Mouse (Mus musculus) limb, embryonic 13.5 days (tissue): ENCODE data around the gene Prpf8. TPM values are rescaled to one million over a fixed set of nuclear protein-coding genes. Genes with fewer than 3 reads are reported as not detected.

Source experiments
- ATAC-seq: fragments of 200-750 bp; cut with Nextera tagmentation; 2 replicates; pipeline ENCODE4 v1.8.0; 2017; ENCODE audit warnings: low read depth, moderate number of reproducible peaks, moderate TSS enrichment; ENCODE audit not compliant: low FRiP score
- H3K27ac ChIP-seq: fragments of 300-500 bp; sonication (generic); 2 replicates; pipeline ENCODE4 v1.5.1; 2015; ENCODE audit warnings: inconsistent platforms, mild to moderate bottlenecking, moderate library complexity
- H3K27me3 ChIP-seq: fragments of 300-500 bp; sonication (generic); 2 replicates; pipeline ENCODE4 v1.6.1; 2015; ENCODE audit warnings: mild to moderate bottlenecking, inconsistent platforms
- H3K36me3 ChIP-seq: fragments of 300-500 bp; sonication (generic); 2 replicates; pipeline ENCODE4 v1.6.1; 2015; ENCODE audit warnings: inconsistent platforms, mild to moderate bottlenecking, moderate library complexity
- H3K4me1 ChIP-seq: fragments of 300-500 bp; sonication (generic); 2 replicates; pipeline ENCODE4 v1.6.1; 2015; ENCODE audit warnings: inconsistent platforms
- H3K4me2 ChIP-seq: fragments of 300-500 bp; sonication (generic); replicated peaks from 2 replicates; pipeline ENCODE4 v1.6.1; 2015; ENCODE audit warnings: inconsistent platforms, mild to moderate bottlenecking, moderate library complexity
- H3K4me3 ChIP-seq: fragments of 300-500 bp; sonication (generic); 2 replicates; pipeline ENCODE4 v1.5.1; 2015; ENCODE audit warnings: moderate library complexity, mild to moderate bottlenecking, inconsistent platforms
- H3K9ac ChIP-seq: fragments of 300-500 bp; sonication (generic); 2 replicates; pipeline ENCODE4 v1.6.1; 2015; ENCODE audit warnings: mild to moderate bottlenecking, inconsistent platforms
- H3K9me3 ChIP-seq: fragments of 300-500 bp; sonication (generic); 2 replicates; pipeline ENCODE4 v1.6.1; 2016; ENCODE audit warnings: inconsistent platforms
- WGBS: fragments of 180-500 bp; shearing (Covaris S2); methylation state at CpG from one replicate; pipeline ENCODE4 v1.1.7; 2015; 5-methylcytosine and 5-hydroxymethylcytosine counted together
- polyA plus RNA-seq: library from polyadenylated mRNA; unstranded; fragments of >200 nt; fragmentation: Nextera tagmentation; extraction: Ambion mirVana; gene quantifications from 2 replicates; pipeline ENCODE4 v1.2.1, GENCODE M21; 2015

Gene Prpf8
- polyA plus RNA-seq, 1 experiment from 2014 or later = 63.0 TPM

GRCm38 (mm10) chr11:75509741-75510626 is 23.4 kb downstream of the Prpf8 start, which contains the start of gene Rilp:
Rilp (plus strand) TSS chr11:75510094.
- 3% methylated on average over 43 of the region's 43 CpGs for whole genome bisulfite sequencing
- H3K9ac ChIP-seq = peak within 1 kb of the TSS; percentile 76
- peak within 1 kb of the TSS; percentile 84 for H3K4me2 ChIP-seq
- ATAC-seq = peak; percentile 74
- no peaks in the 10 kb centered on the region for H3K9me3 ChIP-seq
- peaks cover 33% of the 10 kb centered on the region for H3K4me1 ChIP-seq
- H3K36me3 ChIP-seq = peaks cover 46% of the 10 kb centered on the region
- no peaks in the 10 kb centered on the region for H3K27me3 ChIP-seq
- peak within 1 kb of the TSS; percentile 53 for H3K4me3 ChIP-seq
- peak within 1 kb of the TSS; percentile 29; the same call in 1 of the 2 replicates for H3K27ac ChIP-seq

- no peaks in the 10 kb centered on the region for H3K27me3 ChIP-seq
- H3K27ac ChIP-seq = peak overlapping the region; percentile 29; the same call in 1 of the 2 replicates
- peak overlapping the region; percentile 84 for H3K4me2 ChIP-seq
- H3K4me1 ChIP-seq = peaks cover 33% of the 10 kb centered on the region
- peak overlapping the region; percentile 53 for H3K4me3 ChIP-seq
- peak overlapping the region; percentile 76 for H3K9ac ChIP-seq
- WGBS = 3% methylated on average over 24 of the region's 24 CpGs
- no peaks in the 10 kb centered on the region for H3K9me3 ChIP-seq
- peaks cover 41% of the 10 kb centered on the region for H3K36me3 ChIP-seq
- ATAC-seq = peak; percentile 72
These were observed 24.0 kb downstream of the Prpf8 start for GRCm38 (mm10) chr11:75510627-75510993.

- Histone ChIP-seq H3K9me3 (no peaks in the 10 kb centered on the region), H3K27me3 (no peaks in the 10 kb centered on the region), H3K27ac (no peak overlapping the region), H3K36me3 (peaks cover 35% of the 10 kb centered on the region), H3K4me3 (peak overlapping the region; percentile 53; the same call in 1 of the 2 replicates), H3K4me2 (no peak overlapping the region), H3K9ac (no peak overlapping the region), H3K4me1 (peaks cover 33% of the 10 kb centered on the region)
- ATAC-seq = no peak
- WGBS = 79% methylated on average over 6 of the region's 6 CpGs
These were observed 24.6 kb downstream of the Prpf8 start for GRCm38 (mm10) chr11:75511213-75511612.

GRCm38 (mm10) chr11:75512301-75513018 is 25.8 kb downstream of the Prpf8 start:
- no peak for ATAC-seq
- H3K4me3 ChIP-seq = no peak overlapping the region
- no peak overlapping the region for H3K9ac ChIP-seq
- H3K36me3 ChIP-seq = peaks cover 24% of the 10 kb centered on the region
- H3K4me2 ChIP-seq = no peak overlapping the region
- no peaks in the 10 kb centered on the region for H3K9me3 ChIP-seq
- H3K4me1 ChIP-seq = peaks cover 33% of the 10 kb centered on the region
- WGBS = 78% methylated on average over 9 of the region's 9 CpGs
- no peaks in the 10 kb centered on the region for H3K27me3 ChIP-seq
- no peak overlapping the region for H3K27ac ChIP-seq

DNA sequence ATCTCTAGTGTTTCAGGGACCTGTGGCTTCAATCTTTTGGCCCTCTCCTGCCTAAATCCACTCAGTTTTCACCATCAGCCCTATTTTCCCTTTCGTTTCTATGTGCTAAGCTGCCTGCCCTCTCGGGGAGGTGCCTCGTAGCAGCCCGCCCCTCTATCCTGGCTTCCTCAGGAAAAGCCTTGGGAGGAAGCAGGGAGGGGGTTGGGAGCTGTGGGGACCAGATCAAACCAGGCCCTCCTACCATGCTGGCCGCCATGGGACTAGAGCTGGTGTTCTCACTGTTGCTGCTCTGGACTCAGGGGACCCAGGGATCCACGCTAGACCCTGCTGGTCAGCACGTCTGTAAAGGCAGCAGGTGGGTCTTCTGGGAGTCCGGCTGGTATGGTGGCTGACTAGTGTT is 26.7 kb downstream of the Prpf8 start, which contains the start of gene Scarf1:
Gene Scarf1 (plus strand): TSS at position 205 of the 400 bp plus-strand sequence.
- H3K4me3 ChIP-seq = peak within 1 kb of the TSS; percentile 11; the same call in 1 of the 2 replicates
- H3K27me3 ChIP-seq = no peaks in the 10 kb centered on the region
- peak within 1 kb of the TSS; percentile 17 for H3K4me2 ChIP-seq
- WGBS = 63% methylated on average over 8 of the region's 8 CpGs
- H3K9me3 ChIP-seq = no peaks in the 10 kb centered on the region
- peaks cover 15% of the 10 kb centered on the region for H3K36me3 ChIP-seq
- H3K27ac ChIP-seq = no peak within 1 kb of the TSS; the same call in 1 of the 2 replicates
- peak within 1 kb of the TSS; percentile 43 for H3K9ac ChIP-seq
- H3K4me1 ChIP-seq = peaks cover 30% of the 10 kb centered on the region
- ATAC-seq = no peak

GRCm38 (mm10) chr11:75515186-75515585 is 28.6 kb downstream of the Prpf8 start:
- Histone ChIP-seq H3K9me3 (no peaks in the 10 kb centered on the region), H3K36me3 (no peaks in the 10 kb centered on the region; the same call in 1 of the 2 replicates), H3K27ac (no peak overlapping the region), H3K27me3 (no peaks in the 10 kb centered on the region), H3K4me3 (no peak overlapping the region), H3K4me1 (peaks cover 15% of the 10 kb centered on the region), H3K9ac (no peak overlapping the region), H3K4me2 (no peak overlapping the region)
- ATAC-seq = no peak
- 91% methylated on average over 25 of the region's 25 CpGs for WGBS

GRCm38 (mm10) chr11:75519834-75520633 is 33.4 kb downstream of the Prpf8 start:
- H3K4me1 ChIP-seq = peaks cover 7% of the 10 kb centered on the region; the same call in 1 of the 2 replicates
- WGBS = 79% methylated on average over 15 of the region's 15 CpGs
- no peak overlapping the region for H3K27ac ChIP-seq
- no peak overlapping the region for H3K4me3 ChIP-seq
- no peaks in the 10 kb centered on the region for H3K9me3 ChIP-seq
- H3K36me3 ChIP-seq = no peaks in the 10 kb centered on the region
- ATAC-seq = no peak
- H3K9ac ChIP-seq = 0 out of 2 replicates have a peak overlapping the region, but pooled peaks have one; percentile 45
- no peak overlapping the region for H3K4me2 ChIP-seq
- H3K27me3 ChIP-seq = no peaks in the 10 kb centered on the region

DNA sequence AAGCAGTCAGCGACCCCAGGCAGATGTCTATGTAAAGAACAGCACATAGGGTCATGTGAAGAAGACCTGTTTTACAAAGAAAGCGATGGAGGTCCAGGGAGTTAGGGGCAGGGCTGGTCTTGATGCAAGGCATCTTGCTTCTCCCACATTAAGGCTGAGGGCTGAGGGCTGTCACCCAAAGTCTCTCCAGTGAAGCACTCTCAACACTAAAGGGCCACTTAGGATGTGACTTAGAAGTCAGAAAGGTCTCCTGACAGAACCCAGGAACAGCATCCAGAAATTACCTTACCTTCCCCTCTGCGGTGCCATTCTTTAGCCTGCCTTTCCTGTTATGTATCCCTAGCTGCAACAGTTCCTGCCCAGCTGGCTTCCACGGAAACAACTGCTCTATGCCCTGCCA is 35.0 kb downstream of the Prpf8 start:
- Histone ChIP-seq H3K27me3 (no peaks in the 10 kb centered on the region), H3K4me2 (no peak overlapping the region), H3K9ac (no peak overlapping the region), H3K4me3 (no peak overlapping the region), H3K4me1 (peaks cover 7% of the 10 kb centered on the region; the same call in 1 of the 2 replicates), H3K27ac (no peak overlapping the region), H3K9me3 (no peaks in the 10 kb centered on the region), H3K36me3 (no peaks in the 10 kb centered on the region)
- WGBS = 84% methylated on average over 4 of the region's 4 CpGs
- ATAC-seq = no peak

DNA sequence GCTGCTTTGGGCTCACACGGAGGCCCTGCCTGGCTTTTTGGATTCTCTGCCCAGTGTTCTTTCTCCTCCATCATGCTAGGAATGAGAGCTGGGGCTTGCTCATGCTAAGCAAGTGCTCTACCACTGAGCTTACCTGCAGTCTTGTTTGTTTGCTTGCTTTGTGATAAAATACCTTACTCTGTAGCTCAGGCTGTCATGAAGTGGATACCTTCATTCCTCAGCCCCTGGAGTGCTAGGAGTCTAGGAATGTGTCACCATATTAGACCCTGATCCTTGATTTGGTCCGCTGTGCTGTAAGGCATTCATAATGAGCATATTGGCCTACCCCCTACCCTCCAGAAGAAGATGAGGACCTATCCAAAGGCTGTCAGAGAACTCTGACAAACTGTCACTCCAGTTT is 36.2 kb downstream of the Prpf8 start:
- H3K4me3 ChIP-seq = no peak overlapping the region
- no peak overlapping the region for H3K4me2 ChIP-seq
- H3K4me1 ChIP-seq = peaks cover 7% of the 10 kb centered on the region; the same call in 1 of the 2 replicates
- WGBS = 78% methylated on average over 2 of the region's 2 CpGs
- no peak overlapping the region for H3K27ac ChIP-seq
- no peak for ATAC-seq
- no peaks in the 10 kb centered on the region for H3K27me3 ChIP-seq
- H3K9ac ChIP-seq = no peak overlapping the region
- no peaks in the 10 kb centered on the region for H3K36me3 ChIP-seq
- no peaks in the 10 kb centered on the region for H3K9me3 ChIP-seq

DNA sequence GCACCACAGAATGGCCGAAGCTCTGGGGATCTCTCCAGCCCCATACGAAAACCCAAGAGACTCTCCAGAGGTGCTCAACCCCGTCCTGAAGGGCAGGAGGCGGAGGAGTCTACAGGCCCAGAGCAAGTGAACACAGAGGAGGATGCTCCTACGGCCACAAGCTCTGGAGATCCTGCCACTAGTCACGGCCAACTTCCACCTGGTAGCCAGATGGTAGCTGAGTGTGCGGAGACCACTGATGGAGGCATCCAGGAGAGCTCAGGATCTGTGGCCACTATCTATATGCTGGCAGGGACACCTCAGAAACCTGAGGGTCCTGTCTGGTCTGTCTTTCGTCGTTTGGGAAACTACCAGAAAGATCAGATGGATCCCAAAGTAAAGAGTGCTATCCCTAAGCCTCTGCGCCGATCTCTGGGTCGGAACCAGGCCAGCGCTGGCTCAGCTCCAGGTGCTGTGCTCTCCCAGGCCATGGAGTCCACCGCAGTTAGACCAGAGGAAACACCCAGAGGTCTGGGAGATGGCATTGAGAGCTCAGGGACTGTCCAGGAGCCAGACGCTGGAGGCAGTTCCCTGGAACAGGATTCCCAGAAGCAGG is 39.0 kb downstream of the Prpf8 start:
- ATAC-seq = no peak
- Histone ChIP-seq H3K36me3 (no peaks in the 10 kb centered on the region), H3K9me3 (no peaks in the 10 kb centered on the region), H3K9ac (0 out of 2 replicates have a peak overlapping the region, but pooled peaks have one; percentile 13), H3K4me2 (no peak overlapping the region), H3K4me3 (no peak overlapping the region), H3K4me1 (no peaks in the 10 kb centered on the region), H3K27me3 (no peaks in the 10 kb centered on the region), H3K27ac (no peak overlapping the region)
- 81% methylated on average over 15 of the region's 15 CpGs for WGBS

DNA sequence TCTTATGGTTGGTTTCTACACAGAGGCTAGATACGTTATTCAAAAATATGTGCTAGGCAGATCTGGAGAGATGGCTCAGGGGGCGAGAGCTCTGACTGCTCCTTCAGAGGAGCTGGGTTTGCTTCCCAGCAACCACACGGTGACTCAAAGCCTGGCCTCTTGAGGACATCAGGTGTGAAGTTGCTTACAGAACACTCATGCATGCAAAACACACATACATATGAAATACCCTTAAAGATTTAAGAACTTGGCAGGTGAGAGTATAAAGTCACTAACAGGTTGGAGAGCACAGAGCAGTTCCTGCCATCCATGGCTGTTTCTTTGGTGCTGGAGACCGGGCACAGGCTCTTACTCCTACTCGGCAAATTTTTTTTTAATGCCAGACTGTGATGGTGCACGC is 40.3 kb downstream of the Prpf8 start:
- Histone ChIP-seq H3K4me2 (no peak overlapping the region), H3K36me3 (no peaks in the 10 kb centered on the region), H3K27me3 (no peaks in the 10 kb centered on the region), H3K27ac (no peak overlapping the region), H3K9me3 (no peaks in the 10 kb centered on the region), H3K9ac (no peak overlapping the region), H3K4me3 (no peak overlapping the region), H3K4me1 (no peaks in the 10 kb centered on the region)
- no peak for ATAC-seq
- 89% methylated on average over 6 of the region's 6 CpGs for WGBS
